Mouse (Mus musculus) midbrain, embryonic 12.5 days (tissue): Measurements from ENCODE around the gene Fgfr2. TPM values are rescaled to one million over a fixed set of nuclear protein-coding genes. Genes with fewer than 3 reads are reported as not detected.

ENCODE experiments used
- ATAC-seq: fragments of 200-750 bp; cut with Nextera tagmentation; 2 replicates; pipeline ENCODE4 v1.8.0; 2017; ENCODE audit warnings: low read depth, moderate TSS enrichment, moderate library complexity; ENCODE audit not compliant: low FRiP score
- H3K27ac ChIP-seq: fragments of 300-500 bp; sonication (generic); replicated peaks from 2 replicates; pipeline ENCODE4 v1.5.1; 2016; ENCODE audit warnings: mild to moderate bottlenecking
- H3K27me3 ChIP-seq: fragments of 300-500 bp; sonication (generic); 2 replicates; pipeline ENCODE4 v1.6.1; 2016; ENCODE audit warnings: mild to moderate bottlenecking
- H3K36me3 ChIP-seq: fragments of 300-500 bp; sonication (generic); 2 replicates; pipeline ENCODE4 v1.6.1; 2016
- H3K4me1 ChIP-seq: fragments of 300-500 bp; sonication (generic); 2 replicates; pipeline ENCODE4 v1.6.1; 2016
- H3K4me2 ChIP-seq: fragments of 300-500 bp; sonication (generic); replicated peaks from 2 replicates; pipeline ENCODE4 v1.6.1; 2016; ENCODE audit warnings: mild to moderate bottlenecking, moderate library complexity
- H3K4me3 ChIP-seq: fragments of 300-500 bp; sonication (generic); 2 replicates; pipeline ENCODE4 v1.5.1; 2016; ENCODE audit warnings: mild to moderate bottlenecking
- H3K9ac ChIP-seq: fragments of 300-500 bp; sonication (generic); replicated peaks from 2 replicates; pipeline ENCODE4 v1.6.1; 2016; ENCODE audit warnings: mild to moderate bottlenecking, moderate library complexity
- H3K9me3 ChIP-seq: fragments of 300-500 bp; sonication (generic); 2 replicates; pipeline ENCODE4 v1.6.1; 2016; ENCODE audit warnings: mild to moderate bottlenecking
- WGBS: fragments of 180-500 bp; shearing (Covaris S2); methylation state at CpG from one replicate; pipeline ENCODE4 v1.1.7; 2016; 5-methylcytosine and 5-hydroxymethylcytosine counted together
- polyA plus RNA-seq: library from polyadenylated mRNA; unstranded; fragments of >200 nt; fragmentation: Nextera tagmentation; extraction: Ambion mirVana; gene quantifications from 2 replicates; pipeline ENCODE4 v1.2.1, GENCODE M21; 2016

Gene Fgfr2
- polyA plus RNA-seq, 1 experiment from 2014 or later = 96.5 TPM

GRCm38 (mm10) chr7:132074503-132074902, 1048.6 kb downstream of the Fgfr2 start:
- WGBS = 68% methylated on average over 3 of the region's 3 CpGs
- no peak overlapping the region for H3K4me2 ChIP-seq
- no peaks in the 10 kb centered on the region for H3K27me3 ChIP-seq
- no peak overlapping the region for H3K4me3 ChIP-seq
- no peak for ATAC-seq
- no peak overlapping the region for H3K27ac ChIP-seq
- no peaks in the 10 kb centered on the region for H3K4me1 ChIP-seq
- no peaks in the 10 kb centered on the region for H3K36me3 ChIP-seq
- H3K9me3 ChIP-seq = no peaks in the 10 kb centered on the region
- no peak overlapping the region for H3K9ac ChIP-seq

GRCm38 (mm10) chr7:132070877-132071625, 1052.1 kb downstream of the Fgfr2 start:
- no peaks in the 10 kb centered on the region for H3K27me3 ChIP-seq
- no peak overlapping the region for H3K9ac ChIP-seq
- no peaks in the 10 kb centered on the region for H3K36me3 ChIP-seq
- no peak overlapping the region for H3K27ac ChIP-seq
- no peak overlapping the region for H3K4me3 ChIP-seq
- no peaks in the 10 kb centered on the region for H3K4me1 ChIP-seq
- ATAC-seq = no peak
- 87% methylated on average over 6 of the region's 6 CpGs for WGBS
- H3K4me2 ChIP-seq = no peak overlapping the region
- no peaks in the 10 kb centered on the region for H3K9me3 ChIP-seq

GRCm38 (mm10) chr7:132067951-132068350, 1055.2 kb downstream of the Fgfr2 start:
- Histone ChIP-seq H3K4me2 (no peak overlapping the region), H3K36me3 (no peaks in the 10 kb centered on the region), H3K9ac (no peak overlapping the region), H3K4me3 (no peak overlapping the region), H3K4me1 (no peaks in the 10 kb centered on the region), H3K27me3 (no peaks in the 10 kb centered on the region), H3K9me3 (no peaks in the 10 kb centered on the region), H3K27ac (no peak overlapping the region)
- 84% methylated on average over 5 of the region's 5 CpGs for WGBS
- ATAC-seq = no peak

- 84% methylated on average over 5 of the region's 5 CpGs for WGBS
- ATAC-seq = no peak
Measured at GRCm38 (mm10) chr7:132067511-132067910, 1055.6 kb downstream of the Fgfr2 start.

GRCm38 (mm10) chr7:132060116-132060515, 1063.0 kb downstream of the Fgfr2 start:
- Histone ChIP-seq H3K4me2 (no peak overlapping the region), H3K36me3 (no peaks in the 10 kb centered on the region), H3K4me1 (0 out of 2 replicates have a peak, but pooled peaks cover 2% of the 10 kb centered on the region), H3K27ac (no peak overlapping the region), H3K9ac (no peak overlapping the region), H3K9me3 (no peaks in the 10 kb centered on the region), H3K4me3 (no peak overlapping the region), H3K27me3 (no peaks in the 10 kb centered on the region)
- WGBS = 83% methylated on average over 7 of the region's 7 CpGs
- no peak for ATAC-seq

More at GRCm38 (mm10) chr7:132067511-132067910, 1055.6 kb downstream of the Fgfr2 start:
- Histone ChIP-seq H3K9me3 (no peaks in the 10 kb centered on the region), H3K36me3 (no peaks in the 10 kb centered on the region), H3K27ac (no peak overlapping the region), H3K4me1 (no peaks in the 10 kb centered on the region), H3K9ac (no peak overlapping the region), H3K27me3 (no peaks in the 10 kb centered on the region), H3K4me2 (no peak overlapping the region), H3K4me3 (no peak overlapping the region)

GRCm38 (mm10) chr7:132056565-132056964, 1066.6 kb downstream of the Fgfr2 start:
- ATAC-seq = no peak
- 64% methylated on average over 7 of the region's 7 CpGs for WGBS

GRCm38 (mm10) chr7:132046662-132047061, 1076.5 kb downstream of the Fgfr2 start:
- no peak overlapping the region for H3K9ac ChIP-seq
- H3K36me3 ChIP-seq = no peaks in the 10 kb centered on the region
- peaks cover 3% of the 10 kb centered on the region; the same call in 1 of the 2 replicates for H3K4me1 ChIP-seq
- H3K27ac ChIP-seq = no peak overlapping the region
- peaks cover 3% of the 10 kb centered on the region; the same call in 1 of the 2 replicates for H3K27me3 ChIP-seq
- no peak for ATAC-seq
- no peak overlapping the region for H3K4me2 ChIP-seq
- no peak overlapping the region for H3K4me3 ChIP-seq
- 58% methylated on average over 4 of the region's 4 CpGs for WGBS
- H3K9me3 ChIP-seq = no peaks in the 10 kb centered on the region

More at GRCm38 (mm10) chr7:132056565-132056964, 1066.6 kb downstream of the Fgfr2 start:
- H3K9me3 ChIP-seq = no peaks in the 10 kb centered on the region
- no peak overlapping the region for H3K4me2 ChIP-seq
- no peaks in the 10 kb centered on the region for H3K27me3 ChIP-seq
- H3K36me3 ChIP-seq = no peaks in the 10 kb centered on the region
- no peak overlapping the region for H3K9ac ChIP-seq
- H3K27ac ChIP-seq = no peak overlapping the region
- no peak overlapping the region for H3K4me3 ChIP-seq
- 0 out of 2 replicates have a peak, but pooled peaks cover 2% of the 10 kb centered on the region for H3K4me1 ChIP-seq

GRCm38 (mm10) chr7:132031940-132032531, 1091.1 kb downstream of the Fgfr2 start:
- H3K9ac ChIP-seq = no peak overlapping the region
- no peaks in the 10 kb centered on the region for H3K27me3 ChIP-seq
- no peak overlapping the region for H3K4me3 ChIP-seq
- no peaks in the 10 kb centered on the region for H3K36me3 ChIP-seq
- H3K4me1 ChIP-seq = peaks cover 11% of the 10 kb centered on the region
- no peak for ATAC-seq
- H3K4me2 ChIP-seq = no peak overlapping the region
- 61% methylated on average over 6 of the region's 6 CpGs for WGBS
- no peak overlapping the region for H3K27ac ChIP-seq
- H3K9me3 ChIP-seq = no peaks in the 10 kb centered on the region

GRCm38 (mm10) chr7:132026671-132027070, 1096.5 kb downstream of the Fgfr2 start:
- H3K9ac ChIP-seq = no peak overlapping the region
- no peak overlapping the region for H3K4me3 ChIP-seq
- H3K27ac ChIP-seq = no peak overlapping the region
- H3K27me3 ChIP-seq = 0 out of 2 replicates have a peak, but pooled peaks cover 3% of the 10 kb centered on the region
- ATAC-seq = no peak
- no peak overlapping the region for H3K4me2 ChIP-seq
- H3K4me1 ChIP-seq = no peaks in the 10 kb centered on the region
- no peaks in the 10 kb centered on the region for H3K9me3 ChIP-seq
- H3K36me3 ChIP-seq = no peaks in the 10 kb centered on the region
- WGBS = 76% methylated on average over 6 of the region's 6 CpGs

GRCm38 (mm10) chr7:132025591-132025990, 1097.6 kb downstream of the Fgfr2 start:
- Histone ChIP-seq H3K9me3 (no peaks in the 10 kb centered on the region), H3K27ac (no peak overlapping the region), H3K4me2 (no peak overlapping the region), H3K4me1 (no peaks in the 10 kb centered on the region), H3K27me3 (0 out of 2 replicates have a peak, but pooled peaks cover 3% of the 10 kb centered on the region), H3K4me3 (no peak overlapping the region), H3K36me3 (no peaks in the 10 kb centered on the region), H3K9ac (no peak overlapping the region)
- ATAC-seq = no peak
- 73% methylated on average over 6 of the region's 6 CpGs for WGBS

GRCm38 (mm10) chr7:132015933-132016332, 1107.2 kb downstream of the Fgfr2 start:
- no peak overlapping the region for H3K4me3 ChIP-seq
- no peaks in the 10 kb centered on the region for H3K36me3 ChIP-seq
- ATAC-seq = no peak
- WGBS = 81% methylated on average over 3 of the region's 3 CpGs
- H3K4me2 ChIP-seq = no peak overlapping the region
- peaks cover 16% of the 10 kb centered on the region for H3K4me1 ChIP-seq
- H3K9ac ChIP-seq = no peak overlapping the region
- no peaks in the 10 kb centered on the region for H3K9me3 ChIP-seq
- H3K27ac ChIP-seq = no peak overlapping the region
- no peaks in the 10 kb centered on the region for H3K27me3 ChIP-seq

GRCm38 (mm10) chr7:132015193-132015592, 1108.0 kb downstream of the Fgfr2 start:
- no peak for ATAC-seq
- Histone ChIP-seq H3K27ac (no peak overlapping the region), H3K36me3 (no peaks in the 10 kb centered on the region), H3K27me3 (no peaks in the 10 kb centered on the region; the same call in 1 of the 2 replicates), H3K9me3 (no peaks in the 10 kb centered on the region), H3K4me2 (no peak overlapping the region), H3K4me1 (peaks cover 16% of the 10 kb centered on the region), H3K9ac (no peak overlapping the region), H3K4me3 (no peak overlapping the region)
- 13% methylated on average over 3 of the region's 3 CpGs for WGBS
